Mouse (Mus musculus) ES-E14 (cell line): ENCODE measurements at regions not wholly inside any gene's neighbourhood (a gene's known extent, or its start where the extent isn't known, plus 50 kb on each side); places are given as distances from the start of the nearest gene placed in this dataset.

Source experiments
- CHD2 ChIP-seq: IDR thresholded peaks from 2 replicates; pipeline ENCODE4 v1.6.1; 2014; ENCODE audit warnings: mild to moderate bottlenecking, low read depth, low read length, inconsistent platforms
- HCFC1 ChIP-seq: IDR thresholded peaks from 2 replicates; pipeline ENCODE4 v1.6.1; 2012; ENCODE audit warnings: low read length, inconsistent platforms, borderline replicate concordance; ENCODE audit not compliant: insufficient read depth
- MAFK ChIP-seq: IDR thresholded peaks from 2 replicates; pipeline ENCODE4 v1.6.1; 2014; ENCODE audit warnings: mild to moderate bottlenecking, low read depth, low read length, inconsistent platforms; ENCODE audit not compliant: insufficient read depth
- ZC3H11A ChIP-seq: IDR thresholded peaks from 2 replicates; pipeline ENCODE4 v1.6.1; 2012; ENCODE audit warnings: low read depth, mild to moderate bottlenecking, inconsistent platforms, low read length, borderline replicate concordance
- ZNF384 ChIP-seq: IDR thresholded peaks from 2 replicates; pipeline ENCODE4 v1.6.1; 2012; ENCODE audit warnings: low read depth, low read length, inconsistent platforms

GRCm38 (mm10) chr1:169397371-169397770, 133.9 kb downstream of the Nuf2 start:
- TF ChIP-seq ZNF384, result no peak
- TF ChIP-seq ZC3H11A, result no peak
- TF ChIP-seq HCFC1, result no peak
- TF ChIP-seq MAFK, result no peak
- TF ChIP-seq CHD2, result no peak
